Mouse (Mus musculus): ENCODE data around the gene Ttc28. TPM values are rescaled to one million over a fixed set of nuclear protein-coding genes. Genes with fewer than 3 reads are reported as not detected.
A peak's percentile ranks its signal among the peaks of the same experiment; 100 is the strongest.

Gene Ttc28
- polyA plus RNA-seq, 1 experiment from 2014 or later: 17.6 TPM

DNA sequence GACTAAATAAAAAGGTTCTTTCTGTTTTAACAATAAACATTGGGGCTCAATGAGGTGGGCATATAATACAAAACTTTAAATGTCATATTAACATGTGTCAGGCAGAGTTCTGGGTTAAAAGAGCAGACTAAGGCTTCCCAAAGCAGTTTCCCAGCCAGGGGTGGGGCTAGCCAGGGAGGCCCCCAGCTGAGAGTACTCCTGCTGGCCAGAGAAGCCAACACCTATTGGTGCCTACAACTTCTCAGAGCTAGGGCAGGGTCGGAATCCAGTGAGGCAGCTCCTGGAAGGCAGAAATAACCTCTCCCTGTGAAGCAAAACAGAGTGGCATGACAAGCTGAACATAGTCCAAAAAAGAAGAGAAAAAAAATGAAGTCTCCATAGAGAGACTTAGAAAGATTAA lies 439.3 kb downstream of the Ttc28 start:
- WGBS: 76% methylated on average over 1 of the region's 1 CpGs
- H3K9me3 ChIP-seq: 0 out of 2 replicates have a peak, but pooled peaks cover 4% of the 10 kb centered on the region
- H3K4me1 ChIP-seq: no peaks in the 10 kb centered on the region
- no peak overlapping the region for H3K27ac ChIP-seq
- H3K4me2 ChIP-seq: no peak overlapping the region
- ATAC-seq (ENCODE audit: insufficient number of reproducible peaks, insufficient read depth, low FRiP score, low TSS enrichment, low read depth): no peak
- no peak overlapping the region for H3K9ac ChIP-seq
- H3K36me3 ChIP-seq: no peaks in the 10 kb centered on the region
- H3K27me3 ChIP-seq: no peaks in the 10 kb centered on the region
- H3K4me3 ChIP-seq: no peak overlapping the region

DNA sequence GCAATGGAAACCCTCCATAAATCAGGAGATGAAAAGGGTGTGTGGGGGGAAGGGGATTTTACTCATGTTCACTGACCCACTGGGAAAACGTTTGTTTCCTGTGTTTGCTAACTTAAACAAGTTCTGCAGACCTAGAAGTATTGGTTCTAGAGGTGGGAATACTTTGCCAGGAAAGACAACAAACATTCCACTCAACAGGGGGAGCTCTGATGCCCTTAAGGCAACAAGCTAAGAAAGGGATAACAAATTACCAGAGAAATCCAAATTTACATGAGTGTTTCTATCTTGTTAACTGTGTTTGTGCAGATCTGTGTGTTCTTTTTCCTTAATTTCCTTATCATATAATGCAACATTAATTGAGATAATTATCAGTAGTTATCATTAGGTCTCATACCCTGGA lies 446.2 kb downstream of the Ttc28 start:
- no peak for ATAC-seq (ENCODE audit: insufficient number of reproducible peaks, insufficient read depth, low FRiP score, low TSS enrichment, low read depth)
- no peak overlapping the region for H3K27ac ChIP-seq
- H3K36me3 ChIP-seq: no peaks in the 10 kb centered on the region
- WGBS: 22% methylated on average over 1 of the region's 1 CpGs
- H3K9ac ChIP-seq: no peak overlapping the region
- no peaks in the 10 kb centered on the region for H3K27me3 ChIP-seq
- H3K4me3 ChIP-seq: no peak overlapping the region
- no peaks in the 10 kb centered on the region for H3K9me3 ChIP-seq
- H3K4me2 ChIP-seq: no peak overlapping the region
- peaks cover 5% of the 10 kb centered on the region for H3K4me1 ChIP-seq

DNA sequence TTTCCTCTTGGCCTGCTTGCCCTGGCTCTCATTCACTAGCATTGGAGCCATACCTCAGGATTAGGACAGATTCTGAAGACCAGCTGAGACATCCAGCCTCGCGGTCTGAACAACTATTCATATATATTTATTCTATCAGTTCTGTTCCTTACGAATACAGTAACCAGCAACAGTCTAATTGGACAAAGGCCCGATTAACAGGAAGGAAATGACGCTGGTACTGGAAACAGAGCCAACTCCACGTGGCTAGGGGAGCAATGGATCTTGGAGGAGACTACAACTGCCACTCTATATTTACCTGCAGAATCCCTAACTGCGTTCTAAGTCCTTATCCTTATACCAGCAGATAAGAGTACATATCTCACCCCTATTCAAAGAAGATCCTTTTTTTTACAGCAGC lies 447.8 kb downstream of the Ttc28 start:
- Histone ChIP-seq H3K27me3 (no peaks in the 10 kb centered on the region), H3K36me3 (no peaks in the 10 kb centered on the region), H3K4me2 (no peak overlapping the region), H3K9me3 (no peaks in the 10 kb centered on the region), H3K4me3 (no peak overlapping the region), H3K27ac (no peak overlapping the region), H3K9ac (no peak overlapping the region), H3K4me1 (peaks cover 13% of the 10 kb centered on the region)
- no peak for ATAC-seq (ENCODE audit: insufficient number of reproducible peaks, insufficient read depth, low FRiP score, low TSS enrichment, low read depth)
- WGBS: 81% methylated on average over 7 of the region's 7 CpGs

DNA sequence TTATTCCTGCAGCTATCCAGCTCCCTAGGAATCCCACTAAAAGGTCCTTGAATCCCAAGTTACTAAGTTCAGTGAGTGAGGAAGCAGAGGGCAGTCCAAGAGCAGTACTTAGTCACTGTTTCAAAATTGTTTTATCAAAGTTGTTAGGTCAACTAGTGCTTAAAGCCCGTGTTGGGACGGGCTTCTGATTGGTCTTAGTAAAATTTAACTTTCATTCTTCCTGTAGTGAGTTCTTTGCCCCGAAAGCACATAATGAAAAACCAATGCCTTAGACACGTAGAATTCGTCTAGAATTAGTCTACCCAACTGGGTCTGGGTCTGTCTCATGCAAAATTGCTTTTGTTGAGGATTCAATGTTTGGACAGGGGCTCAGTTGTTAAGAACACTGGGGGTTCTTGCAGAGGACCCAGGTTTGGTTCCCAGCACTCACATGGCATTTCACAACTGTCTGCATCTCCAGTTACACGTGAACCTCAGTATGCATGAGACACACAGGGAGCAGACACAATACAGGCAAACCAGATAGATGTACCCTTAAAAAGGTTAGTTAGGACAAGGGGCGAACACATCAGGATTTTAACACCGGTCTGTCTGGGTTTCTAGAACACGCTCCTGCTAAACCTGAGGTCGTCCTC lies 450.3 kb downstream of the Ttc28 start:
- ATAC-seq (ENCODE audit: insufficient number of reproducible peaks, insufficient read depth, low FRiP score, low TSS enrichment, low read depth): no peak
- peaks cover 13% of the 10 kb centered on the region for H3K4me1 ChIP-seq
- WGBS: 27% methylated on average over 10 of the region's 10 CpGs
- no peaks in the 10 kb centered on the region for H3K27me3 ChIP-seq
- peak overlapping the region; percentile 88 for H3K27ac ChIP-seq
- H3K9ac ChIP-seq: peak overlapping the region; percentile 96
- H3K9me3 ChIP-seq: no peaks in the 10 kb centered on the region
- peak overlapping the region; percentile 95 for H3K4me3 ChIP-seq
- H3K4me2 ChIP-seq: peak overlapping the region; percentile 75
- H3K36me3 ChIP-seq: peaks cover 18% of the 10 kb centered on the region

DNA sequence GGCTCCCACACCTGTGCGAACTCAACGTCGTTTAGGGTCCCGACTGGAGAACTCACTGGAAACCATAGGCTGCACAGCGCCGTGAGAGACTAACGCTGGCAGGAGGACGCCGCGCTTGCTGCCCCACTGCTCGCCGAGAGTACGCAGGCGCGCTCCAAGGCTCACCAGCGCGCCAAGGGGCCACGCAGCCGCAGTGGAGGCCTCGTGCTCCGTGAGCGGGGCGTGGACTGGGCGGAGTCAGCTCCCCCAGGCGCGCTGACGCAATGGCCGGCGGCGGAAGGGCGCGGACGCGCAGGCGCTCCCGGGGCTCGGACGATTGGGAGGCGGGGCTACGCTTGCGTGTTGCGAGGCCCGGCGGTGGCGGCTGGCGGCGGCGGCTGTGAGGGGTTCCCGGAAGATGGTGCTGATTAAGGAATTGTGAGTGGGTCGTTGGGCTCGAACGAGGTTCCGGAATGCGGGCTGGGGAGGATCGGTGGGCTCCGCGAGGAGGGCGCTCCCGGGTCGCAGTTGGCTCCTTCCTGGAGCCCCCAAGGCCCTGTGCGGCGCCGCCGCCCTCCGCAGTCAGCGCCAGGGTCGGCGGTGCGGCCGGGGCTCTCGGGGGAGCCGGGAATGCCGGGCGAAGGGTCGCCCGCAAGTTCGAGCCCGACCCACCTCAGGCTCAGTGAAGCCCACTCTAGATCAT lies 451.0 kb downstream of the Ttc28 start, which contains the start of gene Pitpnb:
Pitpnb (plus strand) TSS at position 347 of the 682 bp plus-strand sequence.
- H3K9me3 ChIP-seq: no peaks in the 10 kb centered on the region
- WGBS: under 1% methylated on average over 76 of the region's 78 CpGs
- peak within 1 kb of the TSS; percentile 96 for H3K9ac ChIP-seq
- peak within 1 kb of the TSS; percentile 75 for H3K4me2 ChIP-seq
- peaks cover 23% of the 10 kb centered on the region for H3K36me3 ChIP-seq
- H3K4me1 ChIP-seq: peaks cover 13% of the 10 kb centered on the region
- ATAC-seq (ENCODE audit: insufficient number of reproducible peaks, insufficient read depth, low FRiP score, low TSS enrichment, low read depth): peak; percentile 96
- H3K27ac ChIP-seq: peak within 1 kb of the TSS; percentile 88
- no peaks in the 10 kb centered on the region for H3K27me3 ChIP-seq
- peak within 1 kb of the TSS; percentile 95 for H3K4me3 ChIP-seq

DNA sequence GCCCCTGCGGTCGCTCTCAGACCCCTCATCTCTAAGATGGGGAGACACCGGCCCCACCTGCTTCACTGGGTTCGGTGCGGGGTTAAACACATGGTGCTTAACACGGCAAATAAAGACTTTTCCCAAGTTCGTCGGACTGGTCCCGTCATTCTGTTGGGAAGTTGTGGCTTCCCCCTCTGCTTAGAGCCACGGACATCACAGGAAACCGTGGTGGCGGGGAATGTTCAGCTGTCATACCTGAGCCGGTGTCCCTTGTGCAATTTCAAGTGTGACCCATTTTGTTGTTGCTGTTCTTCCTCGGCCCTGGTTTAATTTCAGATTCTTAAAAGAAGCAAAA lies 451.5 kb downstream of the Ttc28 start:
- 0% methylated on average over 14 of the region's 14 CpGs for WGBS
- Histone ChIP-seq H3K9ac (peak overlapping the region; percentile 96), H3K27ac (peak overlapping the region; percentile 88), H3K36me3 (peaks cover 28% of the 10 kb centered on the region), H3K4me2 (peak overlapping the region; percentile 75), H3K9me3 (no peaks in the 10 kb centered on the region), H3K4me3 (peak overlapping the region; percentile 95), H3K4me1 (peaks cover 13% of the 10 kb centered on the region), H3K27me3 (no peaks in the 10 kb centered on the region)
- ATAC-seq (ENCODE audit: insufficient number of reproducible peaks, insufficient read depth, low FRiP score, low TSS enrichment, low read depth): no peak

DNA sequence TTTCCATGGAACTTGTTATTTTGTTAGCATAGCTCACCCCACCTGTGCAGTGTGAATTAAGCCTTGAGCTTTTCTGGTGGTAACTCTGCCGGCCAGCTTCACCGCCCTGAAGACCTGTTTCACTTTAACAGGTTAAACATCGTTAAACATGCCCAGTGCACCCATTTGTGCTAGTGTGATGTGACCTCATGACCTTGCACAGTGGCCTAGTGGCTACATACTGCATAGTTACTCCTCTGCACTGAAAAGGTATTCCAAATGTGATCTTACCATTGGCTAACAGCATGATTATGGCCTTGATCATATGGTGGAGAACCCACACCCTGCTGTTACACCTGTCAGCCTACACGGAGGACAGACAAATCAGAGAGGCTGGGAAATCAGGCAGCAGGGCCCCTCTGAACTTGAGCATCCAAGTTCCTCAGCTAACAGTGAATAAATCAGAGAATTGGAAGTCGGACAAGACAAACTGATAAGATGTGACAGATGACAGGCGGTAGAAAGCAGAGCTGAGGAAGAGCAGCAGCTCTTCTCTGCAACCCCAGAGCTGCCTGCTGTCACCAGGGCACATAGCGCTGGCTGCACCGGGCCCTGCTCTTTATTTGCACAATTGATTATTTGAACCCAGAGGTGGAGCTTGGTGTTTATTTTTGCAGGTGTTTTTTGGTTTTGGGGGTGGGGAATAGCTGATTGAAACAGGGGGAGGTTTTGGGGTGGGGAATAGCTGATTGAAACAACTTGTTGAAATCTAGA lies 456.5 kb downstream of the Ttc28 start:
- Histone ChIP-seq H3K9me3 (no peaks in the 10 kb centered on the region), H3K4me2 (no peak overlapping the region), H3K36me3 (peaks cover 66% of the 10 kb centered on the region), H3K4me1 (peaks cover 8% of the 10 kb centered on the region), H3K27ac (no peak overlapping the region), H3K27me3 (no peaks in the 10 kb centered on the region), H3K4me3 (no peak overlapping the region), H3K9ac (no peak overlapping the region)
- ATAC-seq (ENCODE audit: insufficient number of reproducible peaks, insufficient read depth, low FRiP score, low TSS enrichment, low read depth): no peak
- 89% methylated on average over 8 of the region's 8 CpGs for WGBS

MicroRNAs encoded within 50 kb of the gene (microRNA counts, 519-probe panel; counts per million panel counts)
- 1,846 counts per million, percentile 49 among the panel's probes with 10 or more counts for microRNA mmu-miR-701

Small RNA genes lying within 50 kb of the gene (microRNA-seq; reads per million reads assigned to microRNA genes)
- gene Mir701: 150 reads per million, percentile 59 among the genes with 10 or more reads in this experiment

Other genes with a start within 250 kb of the Ttc28 start
- 44.9 and 58.3 TPM in 2 replicates for gene Noc4l, start 226.4 kb upstream of the Ttc28 start, polyA plus RNA-seq (2015; fragmentation: Nextera tagmentation; extraction: Ambion mirVana)
- 27.1 and 32.0 TPM in 2 replicates for gene Ddx51, start 226.4 kb upstream of the Ttc28 start, polyA plus RNA-seq (2015; fragmentation: Nextera tagmentation; extraction: Ambion mirVana)
- gene Ep400, start 109.1 kb upstream of the Ttc28 start, polyA plus RNA-seq (2015; fragmentation: Nextera tagmentation; extraction: Ambion mirVana): 41.4 and 49.8 TPM in 2 replicates
- 32.4 and 34.4 TPM in 2 replicates for gene Pus1, start 99.1 kb upstream of the Ttc28 start, polyA plus RNA-seq (2015; fragmentation: Nextera tagmentation; extraction: Ambion mirVana)
- 19.2 and 21.9 TPM in 2 replicates for gene Ulk1, start 69.7 kb upstream of the Ttc28 start, polyA plus RNA-seq (2015; fragmentation: Nextera tagmentation; extraction: Ambion mirVana)
- 28.7 and 29.8 TPM in 2 replicates for gene Hscb, start 40.0 kb upstream of the Ttc28 start, polyA plus RNA-seq (2015; fragmentation: Nextera tagmentation; extraction: Ambion mirVana)
- 26.0 and 28.5 TPM in 2 replicates for gene Chek2, start 39.8 kb upstream of the Ttc28 start, polyA plus RNA-seq (2015; fragmentation: Nextera tagmentation; extraction: Ambion mirVana)

Data from embryonic facial prominence, embryonic 13.5 days (tissue).